In genomic region chr8:128296728-128297380, GRCm38 (mm10) we compare ENCODE assay signal across 12 mouse cellular contexts.
DNase-seq lines count a peak whose midpoint lies in the region; ATAC-seq lines count a peak whose summit lies in the region.
"Had no signal": no experiment of that assay in that cellular context is flagged by ENCODE, and none has a peak within 500 bp of the region (broad histone marks: within the 10 kb centered on the region; RNA-seq: fewer than 3 reads in every experiment).

No protein-coding gene starts in this region.

- H3K9ac ChIP-seq in midbrain, embryonic 15.5 days, result no peak overlapping the region
- H3K9ac ChIP-seq in midbrain, embryonic 16.5 days (ENCODE audit: low read depth, low read length), result no peak overlapping the region; the same call in 1 of the 2 replicates
- H3K9ac ChIP-seq: liver, embryonic 14.5 days had no signal

- H3K36me3 ChIP-seq in midbrain, embryonic 15.5 days (replicated peaks), result no peaks in the 10 kb centered on the region
- no peaks in the 10 kb centered on the region for H3K36me3 ChIP-seq in midbrain, embryonic 16.5 days (ENCODE audit: control insufficient read depth, insufficient read depth, low read length)

- no peaks in the 10 kb centered on the region for H3K27me3 ChIP-seq in midbrain, embryonic 15.5 days (replicated peaks)
- H3K27me3 ChIP-seq in midbrain, embryonic 16.5 days (ENCODE audit: control insufficient read depth, insufficient read depth, low read depth, low read length), result no peaks in the 10 kb centered on the region

- H3K4me3 ChIP-seq in midbrain, embryonic 15.5 days, result no peak overlapping the region
- no peak overlapping the region for H3K4me3 ChIP-seq in midbrain, embryonic 16.5 days (ENCODE audit: low read depth, low read length)

- WGBS in midbrain, embryonic 15.5 days, result 52% methylated on average over 14 of the region's 14 CpGs
- 51% methylated on average over 14 of the region's 14 CpGs for WGBS in midbrain, embryonic 16.5 days

- peak; percentile 4 to 15 for DNase-seq in cerebellum, adult 18-20 months
- no peak for DNase-seq in cerebellum, adult 8-10 months
- peak; percentile 17 to 30 for DNase-seq in left cerebral cortex, adult 18-20 months (ENCODE audit: low spot score in 2 of 2)
- DNase-seq in embryo, embryonic 10 days (ENCODE audit: low spot score), result no peak
- DNase-seq in liver, result no peak
- DNase-seq in adrenal gland, adult 8-10 months, result no peak
- DNase-seq: embryo, embryonic 11 days; gastrocnemius, postnatal 14 days; kidney, postnatal 25 days had no signal

- H3K4me2 ChIP-seq in midbrain, embryonic 15.5 days, result no peak overlapping the region
- no peak overlapping the region for H3K4me2 ChIP-seq in midbrain, embryonic 16.5 days (ENCODE audit: low read length)

- H3K9me3 ChIP-seq in midbrain, embryonic 15.5 days, result no peaks in the 10 kb centered on the region
- no peaks in the 10 kb centered on the region for H3K9me3 ChIP-seq in midbrain, embryonic 16.5 days (replicated peaks; ENCODE audit: control insufficient read depth, low read length, poor library complexity, severe bottlenecking)

- no peak overlapping the region for H3K27ac ChIP-seq in midbrain, embryonic 15.5 days
- no peak overlapping the region for H3K27ac ChIP-seq in midbrain, embryonic 16.5 days (ENCODE audit: low read length)
- H3K27ac ChIP-seq: liver, embryonic 14.5 days had no signal

- H3K4me1 ChIP-seq in midbrain, embryonic 15.5 days, result peaks cover 4% of the 10 kb centered on the region; the same call in 1 of the 2 replicates
- H3K4me1 ChIP-seq in midbrain, embryonic 16.5 days (ENCODE audit: control insufficient read depth, insufficient read depth, low read length), result peaks cover 4% of the 10 kb centered on the region; the same call in 1 of the 2 replicates

- 0 out of 2 replicates have a peak, but pooled peaks have one; percentile 20 for ATAC-seq in midbrain, embryonic 15.5 days (replicated peaks)
- ATAC-seq in midbrain, embryonic 16.5 days, result no peak

Comparison
In these comparisons a context has a peak if more than half of its experiments do, and no peak if none do; other contexts are left out.
1. DNase-seq: peak in cerebellum, adult 18-20 months (2 of 2) and left cerebral cortex, adult 18-20 months (2 of 2); none in cerebellum, adult 8-10 months (single experiment), embryo, embryonic 10 days (single experiment), liver (single experiment) and adrenal gland, adult 8-10 months (single experiment).